Mouse (Mus musculus): ENCODE data around the gene Timeless. TPM values are rescaled to one million over a fixed set of nuclear protein-coding genes. Genes with fewer than 3 reads are reported as not detected.
"Not testable (repeated sequence)": the region's sequence is repeated elsewhere in the genome, so short reads cannot be mapped to it uniquely, and the experiment has no call there.

Timeless gene
- total RNA-seq (2021): 1 to 10 TPM; 4.1 to 7.6 TPM
- long read RNA-seq, experiment 1, full-length matches to known transcripts: 3 of 6 reads
- long read RNA-seq, experiment 1, partial matches to known transcripts: 0 of 6 reads
- long read RNA-seq, experiment 1, other reads (novel, unspliced or antisense): 3 of 6 reads
- long read RNA-seq, experiment 2, full-length matches to known transcripts: 7 of 11 reads
- long read RNA-seq, experiment 2, partial matches to known transcripts: 1 of 11 reads
- long read RNA-seq, experiment 2, other reads (novel, unspliced or antisense): 3 of 11 reads

DNA sequence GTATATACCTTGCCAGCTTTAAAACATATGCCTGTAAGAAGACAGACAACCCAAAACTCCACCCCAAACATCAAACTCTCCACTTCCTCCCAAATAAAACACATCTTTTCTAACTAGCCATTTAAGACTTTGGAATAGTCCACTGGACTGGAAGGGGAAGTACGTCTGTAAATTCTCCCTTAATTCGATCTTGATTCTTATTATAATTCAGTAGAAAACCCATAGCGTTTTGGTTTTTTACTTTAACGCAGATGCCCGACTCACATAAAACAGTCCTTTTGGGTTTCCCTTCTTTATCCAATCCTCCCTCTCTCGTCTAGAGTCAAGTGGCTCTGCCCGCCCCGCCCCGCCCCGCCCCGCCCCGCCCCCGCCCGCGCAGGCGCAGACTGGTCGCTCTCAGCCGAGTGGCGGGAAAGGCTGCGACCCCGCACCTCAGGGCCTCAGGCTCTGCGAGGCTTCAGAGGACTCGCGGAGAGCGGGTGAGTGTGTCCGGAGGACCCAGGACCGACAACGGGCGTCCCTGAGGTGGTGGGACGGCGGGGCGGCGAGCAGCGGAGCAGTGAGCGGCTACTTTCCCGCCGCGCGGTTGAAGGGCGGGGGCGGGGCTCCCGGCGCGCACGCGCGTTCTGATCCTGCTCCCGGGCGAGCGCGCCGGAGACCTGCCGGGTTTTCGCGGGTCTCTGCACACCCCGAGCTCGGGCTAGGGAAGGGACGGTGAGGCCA lies at the start of gene Timeless:
Gene Timeless, plus strand, starts transcription at position 369 of the 723 bp plus-strand sequence.
- DNase-seq (ENCODE audit: low spot score in 2 of 2): peak; percentile 81 to 92

DNA sequence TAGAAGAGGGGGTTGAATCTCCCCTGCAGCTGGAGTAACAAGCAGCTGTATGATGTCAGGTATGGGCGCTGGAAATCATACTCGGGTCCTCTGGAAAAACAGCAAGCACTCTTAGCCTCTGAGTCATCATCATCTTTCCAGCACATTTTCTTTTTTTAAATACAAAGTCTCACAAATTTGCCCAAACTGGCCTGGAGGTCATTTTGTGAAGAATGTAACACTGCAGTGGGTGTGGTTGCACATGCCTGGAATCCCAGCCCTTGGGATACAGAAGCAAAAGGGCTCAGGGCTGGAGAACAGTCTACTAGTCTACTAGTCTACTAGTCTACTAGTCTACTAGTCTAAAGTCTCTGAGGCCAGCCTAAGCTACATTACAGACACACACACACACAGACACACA lies 47.6 kb upstream of the Timeless start:
- DNase-seq (ENCODE audit: low spot score in 2 of 2): no peak

DNA sequence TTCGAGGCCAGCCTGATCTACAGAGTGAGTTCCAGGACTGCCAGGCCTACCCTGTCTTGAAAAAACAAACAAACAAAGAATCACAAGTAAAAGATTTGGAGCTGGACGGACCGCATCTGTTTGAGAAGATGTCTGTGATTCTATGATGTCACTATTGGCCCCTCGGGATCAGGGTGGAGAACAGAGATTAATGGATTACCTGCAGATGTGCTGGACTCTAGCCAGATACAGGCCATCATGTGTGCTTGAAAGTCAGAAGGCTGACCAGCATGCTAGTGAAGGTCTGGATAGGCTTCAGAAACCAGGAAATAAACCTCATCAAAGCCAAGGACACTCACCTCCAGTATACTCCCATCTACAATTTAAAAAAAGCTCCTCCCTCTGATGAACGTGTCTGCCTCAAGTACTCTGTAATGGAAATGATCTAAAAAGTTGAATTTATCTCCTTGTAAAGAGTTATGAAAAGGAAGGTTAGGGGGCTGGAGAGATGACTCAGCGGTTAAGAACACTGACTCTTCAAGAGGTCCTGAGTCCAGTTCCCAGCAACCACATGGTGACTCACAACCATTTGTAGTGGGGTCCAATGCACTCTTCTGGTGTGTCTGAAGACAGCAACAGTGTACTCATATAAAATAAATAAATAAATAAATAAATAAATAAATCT lies 46.5 kb upstream of the Timeless start:
- no peak for DNase-seq (ENCODE audit: low spot score in 2 of 2)

DNA sequence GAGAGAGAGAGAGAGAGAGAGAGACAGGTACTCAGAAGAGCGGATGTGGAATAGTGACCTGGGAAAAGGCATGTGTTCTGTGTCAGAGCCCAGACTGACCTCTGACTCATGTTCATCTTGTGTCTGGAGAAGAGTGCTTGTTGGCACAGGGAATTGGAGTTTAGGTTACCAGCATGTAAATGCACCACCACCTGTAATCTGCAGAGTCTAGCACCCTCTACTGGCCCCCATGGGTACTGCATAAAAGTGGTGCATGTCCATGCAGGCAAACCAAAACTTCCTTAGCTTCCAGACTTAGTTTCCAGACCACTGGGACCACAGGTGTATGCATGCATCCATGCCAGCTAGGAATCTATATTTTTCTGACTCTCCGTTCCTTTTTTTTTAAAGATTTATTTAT lies 45.9 kb upstream of the Timeless start:
- peak; percentile 62 to 70 for DNase-seq (ENCODE audit: low spot score in 2 of 2)

DNA sequence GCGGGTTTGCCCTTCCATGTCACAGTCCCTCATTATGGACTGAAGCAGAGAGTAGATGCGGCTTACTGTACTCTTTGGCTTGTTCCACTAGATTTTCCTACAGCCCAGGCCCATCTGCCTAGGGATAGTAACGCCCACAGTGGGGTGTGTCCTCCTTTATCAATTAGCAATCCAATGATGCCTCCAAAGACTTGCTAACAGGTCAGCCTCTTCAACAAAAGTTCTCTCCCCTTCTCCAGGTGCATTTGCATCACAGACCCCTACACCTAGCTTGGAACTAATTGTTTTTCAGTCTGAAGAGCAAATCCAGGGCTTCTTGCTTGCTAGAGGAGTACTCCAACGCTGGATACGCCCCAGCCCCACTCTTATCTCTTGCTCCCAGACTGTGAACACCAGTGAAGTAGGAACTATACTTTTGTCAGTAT lies 44.7 kb upstream of the Timeless start:
- no peak for DNase-seq (ENCODE audit: low spot score in 2 of 2)

DNA sequence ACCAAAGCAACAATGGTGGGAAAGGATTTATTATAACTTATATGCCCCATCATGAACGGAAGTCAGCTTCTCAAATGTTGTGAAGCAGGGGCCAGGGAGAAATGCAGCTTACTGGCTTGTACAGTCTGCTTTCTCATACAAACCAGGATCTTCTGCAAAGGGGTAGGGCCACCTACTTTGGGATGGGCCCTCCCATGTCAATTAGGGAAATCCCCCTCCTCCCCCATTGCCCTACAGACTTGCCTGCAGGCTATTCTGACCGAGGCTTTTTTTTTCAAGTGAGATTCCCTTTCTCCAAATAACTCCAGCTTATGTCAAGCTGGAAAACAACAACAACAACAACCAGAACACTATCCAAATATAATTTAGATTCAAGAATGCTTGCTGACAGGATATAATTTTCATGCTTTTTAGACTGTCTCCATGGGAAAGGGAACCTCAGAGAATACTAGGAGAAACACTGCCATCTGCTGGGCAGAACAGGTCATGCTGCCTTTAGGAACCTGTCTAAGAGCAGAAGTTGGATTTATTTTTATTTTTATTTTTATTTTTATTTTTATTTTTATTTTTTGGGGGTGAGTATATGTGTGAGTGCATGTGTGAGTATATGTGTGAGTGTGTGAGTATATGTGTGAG lies 43.5 kb upstream of the Timeless start:
- peak; percentile 63 to 82 for DNase-seq (ENCODE audit: low spot score in 2 of 2)

DNA sequence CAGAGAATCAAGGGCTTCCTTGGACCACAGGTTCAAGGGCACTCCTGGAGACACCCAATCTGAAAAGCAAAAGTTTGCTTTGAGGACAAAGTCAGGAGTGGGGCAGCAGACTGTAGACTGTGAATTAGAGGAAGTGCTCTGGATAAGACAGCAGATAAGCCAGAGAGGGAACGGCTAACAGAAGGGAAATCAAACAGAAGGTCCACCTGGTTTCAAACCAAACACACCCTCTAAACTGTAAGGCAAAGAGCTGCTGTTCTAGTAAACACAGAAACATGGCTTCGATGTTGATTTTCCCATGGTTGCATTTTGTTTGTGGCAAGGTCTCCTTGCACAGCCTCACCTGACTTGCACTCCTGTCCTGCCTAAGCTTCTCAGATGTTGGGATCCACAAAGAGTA lies 40.4 kb upstream of the Timeless start:
- DNase-seq (ENCODE audit: low spot score in 2 of 2): no peak

DNA sequence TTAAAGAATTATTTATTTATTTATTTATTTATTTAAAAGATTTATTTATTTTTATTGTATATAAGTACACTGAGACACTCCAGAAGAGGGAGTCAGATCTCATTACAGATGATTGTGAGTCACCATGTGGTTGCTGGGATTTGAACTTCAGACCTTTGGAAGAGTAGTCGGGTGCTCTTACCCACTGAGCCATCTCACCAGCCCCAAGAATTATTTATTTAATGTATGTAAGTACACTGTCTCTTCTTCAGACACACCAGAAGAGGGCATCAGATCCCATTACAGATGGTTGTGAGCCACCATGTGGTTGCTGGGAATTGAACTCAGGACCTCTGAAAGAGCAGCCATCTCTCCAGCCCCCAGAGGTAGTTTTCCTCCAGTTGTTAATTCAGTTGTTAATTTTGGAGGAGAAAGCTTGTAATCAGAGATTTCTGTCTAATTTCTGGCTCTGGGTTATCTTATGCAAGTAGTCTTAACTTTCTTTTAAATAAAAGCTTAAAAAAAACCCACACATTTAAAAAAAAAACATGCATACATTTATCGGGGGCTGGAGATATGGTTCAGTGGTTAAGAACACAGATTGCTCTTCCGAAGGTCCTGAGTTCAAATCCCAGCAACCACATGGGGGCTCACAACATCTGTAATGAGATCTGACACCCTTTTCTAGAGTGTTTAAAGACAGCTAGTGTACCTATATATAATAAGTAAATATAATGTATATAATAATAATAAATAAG lies 39.7 kb upstream of the Timeless start:
- not testable (repeated sequence) for DNase-seq (ENCODE audit: low spot score in 2 of 2)

DNA sequence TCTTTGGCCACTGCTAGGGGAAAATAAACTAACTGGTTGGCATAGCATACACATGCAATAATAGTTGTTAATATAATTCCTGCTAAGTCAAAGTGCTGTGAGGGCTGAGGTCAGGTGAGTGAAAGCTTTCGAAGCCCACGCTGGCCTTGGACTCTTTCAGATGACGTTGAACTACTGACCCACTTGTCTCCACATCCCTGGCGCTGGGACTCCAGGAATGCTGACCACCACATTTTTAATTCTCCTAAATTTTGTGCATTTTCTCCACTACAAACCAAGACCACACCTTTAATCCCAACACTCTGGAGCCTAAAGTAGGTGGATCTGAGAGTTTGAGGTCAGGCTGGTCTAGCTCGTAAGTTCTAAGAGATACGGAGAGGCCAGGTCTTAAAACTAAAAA lies 38.8 kb upstream of the Timeless start:
- no peak for DNase-seq (ENCODE audit: low spot score in 2 of 2)

DNA sequence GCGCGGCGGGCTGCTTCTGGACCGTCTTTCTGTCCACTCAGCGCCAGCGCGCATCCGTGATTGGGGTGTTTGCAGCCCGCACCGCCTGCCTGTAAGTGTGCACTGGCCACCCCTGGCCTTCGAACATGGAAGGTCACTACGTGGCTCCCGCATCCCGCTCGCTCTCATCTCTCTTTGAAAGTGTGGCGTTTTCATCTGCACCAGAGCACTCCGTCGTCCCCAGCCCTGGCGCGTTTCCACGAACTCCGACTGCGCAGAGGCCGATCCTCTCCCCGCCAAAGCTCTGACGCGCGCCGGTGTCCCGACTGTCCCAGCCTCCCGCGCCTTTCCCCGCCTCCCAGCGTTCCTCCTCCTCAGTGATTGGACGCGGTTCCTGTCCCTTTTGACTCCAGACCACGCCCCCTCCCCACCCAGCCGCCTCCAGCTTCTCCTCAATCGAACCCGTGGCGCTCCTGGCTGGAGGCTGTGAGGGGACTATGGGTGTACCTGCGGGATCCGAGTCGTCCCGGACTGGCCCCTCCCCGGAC lies 37.8 kb upstream of the Timeless start, which contains the start of gene Gls2:
Gene Gls2, plus strand, starts transcription at position 434 of the 527 bp plus-strand sequence.
- peak; percentile 95 to 98 for DNase-seq (ENCODE audit: low spot score in 2 of 2)

DNA sequence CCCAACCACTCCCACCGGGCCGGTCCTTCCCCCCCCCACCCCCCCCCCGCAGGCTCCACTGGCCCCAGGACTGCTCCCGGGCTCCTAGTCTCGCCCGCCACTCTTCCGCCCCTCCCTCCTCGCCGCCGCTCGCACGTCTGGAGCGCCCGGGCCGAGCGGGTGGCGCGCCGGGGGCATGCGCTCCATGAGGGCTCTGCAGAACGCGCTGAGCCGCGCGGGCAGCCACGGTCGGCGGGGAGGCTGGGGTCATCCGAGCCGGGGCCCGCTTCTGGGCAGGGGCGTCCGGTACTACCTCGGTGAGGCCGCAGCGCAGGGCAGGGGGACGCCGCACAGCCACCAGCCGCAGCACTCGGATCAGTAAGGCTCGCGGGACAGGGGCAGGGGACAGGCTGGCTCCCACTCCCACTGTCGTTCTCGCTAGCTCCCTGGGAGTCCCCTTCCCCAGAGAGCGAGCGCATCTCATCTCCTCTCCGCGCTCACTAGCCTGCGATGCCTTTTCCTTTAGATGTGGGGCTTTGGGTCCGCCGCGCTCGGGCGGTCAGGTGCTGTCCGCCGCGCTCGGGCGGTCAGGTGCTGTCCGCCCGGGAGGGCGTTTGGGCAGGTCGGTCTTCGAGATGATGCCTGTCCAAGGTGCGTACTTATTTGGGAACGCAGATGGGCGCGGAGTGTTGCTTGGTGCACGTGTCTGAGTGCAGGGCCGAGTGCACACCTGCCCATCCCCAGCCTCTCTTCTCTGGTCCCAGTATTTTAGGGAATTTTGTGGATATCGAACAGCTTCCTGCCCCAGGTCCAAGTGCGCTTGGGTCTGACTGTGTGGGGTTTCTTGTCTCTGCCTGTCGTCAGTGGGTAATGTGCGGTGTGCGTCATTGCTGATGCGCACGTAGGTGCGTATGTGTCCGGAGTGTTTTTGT lies 37.1 kb upstream of the Timeless start:
- peak; percentile 16 to 41 for DNase-seq (ENCODE audit: low spot score in 2 of 2)

DNA sequence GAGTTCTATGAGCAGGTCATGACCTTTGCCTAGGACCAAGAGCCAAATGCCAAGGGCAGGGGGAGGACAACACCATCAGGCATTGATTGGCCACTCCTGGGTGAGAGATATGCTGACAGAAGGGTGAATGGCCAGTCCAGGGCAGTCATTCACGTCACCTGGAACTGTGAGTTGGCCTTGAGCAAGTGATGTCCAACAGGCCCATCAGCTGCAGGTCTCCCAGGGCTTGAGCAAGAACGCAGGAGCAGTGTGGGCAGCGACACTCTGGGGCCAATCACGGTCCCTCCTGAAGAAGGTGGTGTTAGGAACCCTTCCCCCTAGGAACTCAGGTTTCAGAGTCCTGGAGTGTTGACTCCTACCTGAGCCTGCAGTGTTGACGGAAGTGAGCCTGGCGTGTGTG lies 30.0 kb upstream of the Timeless start:
- no peak for DNase-seq (ENCODE audit: low spot score in 2 of 2)

DNA sequence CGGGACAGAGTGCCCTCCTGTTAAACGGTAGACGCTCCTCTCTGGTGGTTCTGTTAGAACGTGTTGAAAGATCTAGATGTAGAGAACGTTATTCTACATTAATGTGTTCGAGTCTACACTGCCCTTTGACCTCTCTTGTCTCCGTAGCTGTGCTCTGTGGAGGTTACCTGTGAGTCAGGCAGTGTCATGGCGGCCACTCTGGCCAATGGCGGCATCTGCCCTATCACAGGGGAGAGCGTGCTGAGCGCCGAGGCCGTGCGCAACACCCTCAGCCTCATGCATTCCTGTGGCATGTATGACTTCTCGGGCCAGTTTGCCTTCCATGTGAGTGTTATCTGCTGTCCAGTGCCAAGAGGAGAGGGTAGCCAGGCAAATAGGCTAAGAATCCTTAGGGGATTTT lies 26.9 kb upstream of the Timeless start:
- no peak for DNase-seq (ENCODE audit: low spot score in 2 of 2)

DNA sequence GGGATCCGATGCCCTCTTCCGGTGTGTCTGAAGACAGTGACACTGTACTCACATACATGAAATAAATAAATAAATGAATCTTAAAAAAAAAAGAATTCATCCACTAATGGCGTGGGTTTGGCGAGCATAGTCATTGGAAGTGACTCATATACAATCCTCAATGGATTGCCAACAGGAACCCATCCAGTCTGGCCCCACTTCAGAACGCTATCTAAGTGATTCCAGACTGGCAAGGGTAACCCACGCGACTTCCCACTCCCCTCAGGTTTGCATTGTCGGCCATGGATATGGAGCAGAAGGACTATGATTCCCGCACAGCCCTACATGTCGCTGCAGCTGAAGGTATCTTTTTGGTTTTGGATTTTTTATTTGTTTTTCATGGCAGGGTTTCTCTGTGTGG lies 23.5 kb upstream of the Timeless start:
- no peak for DNase-seq (ENCODE audit: low spot score in 2 of 2)

DNA sequence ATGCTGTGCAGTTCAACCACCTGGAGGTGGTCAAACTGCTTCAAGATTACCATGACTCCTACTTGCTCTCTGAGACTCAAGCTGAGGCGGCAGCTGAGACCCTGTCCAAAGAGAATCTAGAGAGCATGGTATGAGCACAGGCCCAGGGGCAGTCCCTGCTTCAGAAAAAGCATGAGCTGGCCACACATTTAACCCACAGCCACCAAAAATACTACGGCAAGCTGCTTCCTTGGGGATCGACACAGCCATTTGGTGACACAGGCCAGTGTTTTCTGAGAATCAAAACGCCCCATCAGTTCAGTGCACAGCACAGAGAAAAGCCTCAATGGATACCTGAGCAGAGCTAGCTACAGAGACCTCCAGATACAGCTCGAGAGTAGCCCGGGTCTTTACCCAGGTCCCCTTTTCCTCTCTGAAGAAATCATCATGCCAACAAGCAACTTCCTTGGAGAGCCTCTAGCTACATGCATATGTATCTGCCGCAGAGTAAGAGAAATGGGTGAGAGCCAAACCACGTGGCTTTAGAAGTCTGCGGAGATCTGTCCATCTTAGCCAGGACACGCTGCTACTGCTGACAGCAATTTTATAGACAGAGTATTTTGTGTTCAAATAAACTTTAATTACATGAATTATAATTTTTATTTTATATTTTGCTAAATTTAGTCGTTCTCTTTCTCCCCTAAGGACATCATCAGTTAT lies 22.4 kb upstream of the Timeless start:
- DNase-seq (ENCODE audit: low spot score in 2 of 2): no peak

DNA sequence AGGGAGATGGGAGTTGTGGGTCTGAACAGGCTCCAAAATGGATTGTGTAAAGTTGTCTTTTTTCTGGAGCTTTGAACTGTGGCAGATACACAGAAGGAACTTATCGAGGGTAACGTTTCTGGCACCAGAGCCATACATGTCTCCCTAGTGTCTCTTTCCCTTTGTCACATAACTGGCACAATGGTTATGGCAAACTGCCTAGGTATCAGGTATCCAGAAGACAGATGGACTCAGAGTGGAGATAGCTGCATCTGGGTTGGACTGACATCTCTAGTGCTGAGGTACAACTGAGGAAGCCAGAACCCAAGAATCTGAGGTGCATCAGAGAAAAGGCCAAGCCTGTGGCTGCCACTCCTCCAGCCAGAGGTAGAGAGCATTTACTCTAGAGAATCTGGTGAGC lies 21.7 kb upstream of the Timeless start:
- no peak for DNase-seq (ENCODE audit: low spot score in 2 of 2)

DNA sequence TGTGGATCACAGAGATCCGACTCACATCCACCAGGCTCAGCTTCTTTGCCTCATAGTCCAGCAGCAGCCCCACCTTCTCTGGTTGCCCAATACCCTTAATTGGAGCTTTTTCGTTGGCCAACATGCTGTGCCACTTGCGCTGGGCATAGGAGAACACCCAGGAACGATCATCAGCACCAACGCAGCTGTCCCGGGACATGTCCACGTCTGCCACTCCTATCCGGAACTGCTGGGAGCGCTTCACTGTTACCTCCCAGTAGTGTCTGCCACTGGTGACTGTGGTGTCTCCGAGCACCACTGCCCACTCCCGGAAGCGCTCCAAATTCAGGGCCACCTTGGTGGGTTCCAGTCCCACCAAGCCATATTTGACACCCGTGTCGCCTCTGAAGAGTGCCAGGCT lies 20.9 kb upstream of the Timeless start:
- no peak for DNase-seq (ENCODE audit: low spot score in 2 of 2)

DNA sequence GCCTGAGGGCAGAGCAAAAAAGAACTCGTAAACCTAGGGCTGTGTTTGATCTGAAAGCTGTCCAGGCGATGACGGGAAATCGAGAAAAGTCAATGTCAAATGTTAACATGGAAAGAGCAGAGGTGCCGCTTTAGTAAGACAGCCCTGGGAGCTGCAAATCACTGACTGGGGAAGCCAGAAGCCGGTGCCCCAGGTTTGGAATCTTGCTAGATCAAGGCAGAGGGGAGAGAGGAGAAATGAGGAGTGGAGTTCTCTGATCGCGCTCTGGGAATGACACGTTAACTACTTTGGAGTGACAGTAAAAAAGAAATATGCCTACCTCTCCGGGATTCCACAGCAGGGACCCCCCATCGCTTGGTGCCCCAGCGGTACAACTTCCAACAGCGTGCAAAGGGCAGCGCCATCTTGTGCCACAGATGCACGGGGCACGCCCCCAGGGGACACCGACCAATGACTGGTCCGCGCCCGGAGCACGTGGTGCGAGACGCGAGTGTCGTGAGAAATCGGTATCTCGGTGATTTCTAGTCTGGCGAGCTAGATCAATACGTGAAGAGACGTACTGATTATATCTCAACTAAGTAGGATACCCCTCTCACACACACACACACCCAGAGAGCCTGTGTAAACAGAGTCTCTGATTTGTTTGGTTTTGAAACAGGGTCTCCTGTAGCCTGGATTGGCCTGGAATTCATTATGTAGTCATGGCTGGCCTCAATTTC lies 20.3 kb upstream of the Timeless start, which contains the start of gene Spryd4:
Gene Spryd4, minus strand, starts transcription at position 418 of the 719 bp plus-strand sequence.
- peak; percentile 81 to 92 for DNase-seq (ENCODE audit: low spot score in 2 of 2)
